Mouse (Mus musculus) CH12F3 (cell line): Measurements from ENCODE around the gene Dscaml1.

Source experiments
- in situ Hi-C: fragments of 300-500 bp; cut with MboI; formaldehyde crosslinking; loops from 2 replicates; pipeline ENCODE4 v1.14.3; 2020; ENCODE audit warnings: low sequenced_read_pairs

Gene Dscaml1

DNA sequence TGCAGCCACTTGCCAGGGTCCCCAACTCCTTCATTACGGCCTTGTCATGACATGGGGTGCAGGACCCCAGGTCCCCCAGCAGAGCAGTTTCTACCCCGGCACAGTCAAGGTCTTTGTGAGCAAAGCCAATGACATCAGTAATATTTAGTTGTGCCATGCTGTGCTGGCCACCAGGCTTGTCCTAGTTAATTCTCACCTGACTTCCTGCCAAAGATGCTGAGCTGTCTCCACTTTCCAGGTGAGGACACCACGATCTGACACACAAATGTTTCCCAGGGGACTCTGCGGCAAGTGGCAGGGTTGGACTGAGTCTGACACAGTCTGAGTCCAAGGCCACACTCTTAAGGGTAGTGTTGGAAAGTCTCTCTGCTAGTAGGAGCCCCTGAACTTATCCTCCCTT, at the start of gene Dscaml1:
Gene Dscaml1, plus strand, starts transcription at position 173 of the 400 bp plus-strand sequence.
- in situ Hi-C loops, result no loop called here

DNA sequence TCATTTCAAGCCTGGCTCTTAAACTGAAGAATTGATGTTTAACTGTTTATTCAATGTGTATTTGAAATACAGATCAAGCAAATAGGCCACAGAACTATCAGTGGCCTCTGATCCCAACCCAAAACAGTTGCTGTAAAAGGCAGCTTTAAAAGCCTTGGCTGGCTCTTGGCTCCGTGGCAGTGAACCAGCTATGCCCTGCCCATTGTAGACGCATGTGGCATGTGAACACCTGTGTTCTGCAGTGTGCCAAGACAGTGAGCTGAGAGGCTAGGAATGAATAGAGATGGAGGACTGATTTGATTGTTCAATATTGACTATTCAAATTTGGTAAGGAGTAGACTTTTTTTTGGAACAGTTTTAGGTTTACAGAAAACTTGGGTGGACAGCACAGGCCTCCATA, 49.5 kb upstream of the Dscaml1 start:
- in situ Hi-C loops, result no loop called here

DNA sequence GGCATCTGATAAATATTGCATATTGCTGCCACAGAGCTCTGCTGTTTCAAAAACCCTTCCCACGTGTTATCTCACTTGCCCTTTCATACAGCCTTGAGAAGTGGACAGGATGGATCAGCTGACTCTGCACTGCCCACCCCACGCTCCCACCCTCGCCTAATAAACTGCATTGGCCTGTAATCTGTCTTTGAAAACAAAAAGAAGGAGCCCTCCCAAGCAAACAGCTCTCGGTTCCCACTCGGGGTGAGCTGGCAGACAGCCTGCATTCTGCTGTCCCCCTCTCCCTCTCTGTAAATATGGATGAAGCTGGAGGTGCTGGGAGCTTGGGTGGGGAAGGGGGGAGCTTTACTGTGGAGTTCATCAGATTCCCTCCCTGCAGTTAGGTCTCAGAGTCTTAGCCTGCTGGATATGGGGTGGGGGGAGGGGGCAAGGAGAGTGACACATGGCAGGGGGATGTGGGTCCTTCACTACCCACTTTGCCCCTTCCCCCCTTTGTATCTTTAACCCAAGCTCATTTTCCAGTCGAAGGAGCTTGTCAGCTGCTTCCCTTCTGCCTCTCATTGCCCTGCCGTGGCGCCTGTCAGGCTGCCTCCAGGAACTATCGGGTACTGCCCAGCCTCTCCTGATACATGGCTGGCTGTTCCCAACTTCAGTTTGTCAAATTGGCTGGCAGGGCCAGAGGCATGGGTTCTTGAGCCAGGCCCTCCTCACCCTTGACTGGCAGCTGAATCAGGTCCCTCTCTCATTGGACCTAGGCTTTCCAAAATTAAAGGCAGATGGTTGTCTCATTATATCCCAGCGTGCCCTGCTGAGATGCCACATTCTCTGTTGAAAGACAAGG, 45.8 kb upstream of the Dscaml1 start:
- in situ Hi-C loops, result loop anchor here (10.0 kb wide), 1 partner anchor 76 kb away; no protein-coding TSS in a partner anchor

DNA sequence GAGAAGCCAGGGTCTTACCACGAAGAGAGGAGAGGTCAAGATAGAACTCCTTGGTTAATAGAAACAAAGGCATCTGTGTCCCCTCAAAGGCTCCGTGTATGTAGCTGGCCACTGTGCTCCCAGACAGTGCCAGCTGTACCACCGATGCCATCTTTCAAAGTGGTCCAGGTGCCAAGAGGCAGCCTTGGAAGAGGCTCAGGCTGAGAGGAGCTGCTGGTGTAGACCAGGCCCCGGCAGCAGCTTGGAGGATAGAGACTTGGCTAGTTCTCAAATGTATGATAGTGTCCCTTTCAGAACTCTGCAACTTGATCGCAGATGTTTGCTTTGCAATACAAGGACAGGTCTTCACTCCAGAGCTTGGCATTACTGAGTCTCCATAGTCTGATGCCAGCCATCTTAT, 44.1 kb upstream of the Dscaml1 start:
- in situ Hi-C loops, result loop anchor here (10.0 kb wide), 1 partner anchor 78 kb away; no protein-coding TSS in a partner anchor

DNA sequence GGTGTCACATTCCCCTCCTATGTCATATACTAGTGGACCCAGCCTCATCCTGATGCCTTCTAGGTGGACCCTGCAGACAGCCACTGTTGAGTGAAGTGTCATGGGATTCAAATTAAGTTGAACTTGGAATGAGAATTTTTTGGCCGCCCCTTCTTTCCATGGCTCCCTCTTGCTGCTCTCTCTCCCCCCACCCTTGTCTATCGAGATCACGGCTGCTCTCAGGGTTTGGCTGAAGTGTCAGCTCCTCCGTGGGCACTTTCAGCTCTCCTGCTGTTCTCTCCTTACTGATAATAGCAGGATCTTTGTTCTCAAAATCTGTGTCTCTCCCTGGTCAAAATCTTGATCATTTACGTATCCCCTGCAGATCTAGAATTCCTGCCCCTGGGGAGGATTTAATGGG, 43.6 kb upstream of the Dscaml1 start:
- in situ Hi-C loops, result loop anchor here (10.0 kb wide), 1 partner anchor 78 kb away; no protein-coding TSS in a partner anchor

DNA sequence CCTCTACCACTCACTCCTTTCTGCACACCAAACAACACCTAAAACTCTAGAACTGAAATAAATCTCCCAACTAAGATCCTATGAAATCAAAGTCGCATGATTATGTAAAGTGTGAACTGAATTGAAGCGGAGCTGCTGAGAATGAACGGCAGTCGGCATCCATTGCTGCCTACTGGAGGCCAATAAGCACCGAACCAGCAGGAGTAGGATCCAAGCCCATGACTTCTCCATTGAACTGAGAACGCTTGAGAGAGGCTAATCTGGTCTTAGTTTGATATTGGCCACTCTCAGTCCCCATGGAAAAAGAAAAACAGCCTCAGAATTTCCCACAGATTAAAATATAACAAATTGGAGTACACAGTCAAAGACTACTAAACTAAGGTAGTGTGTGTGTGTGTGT, 42.5 kb upstream of the Dscaml1 start:
- in situ Hi-C loops, result loop anchor here (10.0 kb wide), 1 partner anchor 79 kb away; no protein-coding TSS in a partner anchor

DNA sequence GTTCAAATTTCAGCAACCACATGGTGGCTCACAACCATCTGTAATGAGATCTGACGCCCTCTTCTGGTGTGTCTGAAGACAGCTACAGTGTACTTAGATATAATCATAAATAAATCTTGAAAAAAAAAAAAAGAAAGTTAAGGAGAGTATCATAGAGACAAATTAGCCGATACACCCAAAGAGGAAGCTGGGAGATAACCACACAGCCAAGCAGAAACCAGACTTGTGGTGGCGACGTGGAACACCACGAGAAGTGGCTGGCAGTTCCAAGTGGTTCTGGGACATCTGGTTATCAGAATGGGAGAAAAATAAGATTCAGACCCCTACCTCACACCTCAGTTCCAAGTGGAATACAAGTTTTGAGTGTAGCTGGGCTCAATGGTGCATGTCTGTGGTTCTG, 39.7 kb upstream of the Dscaml1 start:
- in situ Hi-C loops, result loop anchor here (5.0 to 10.0 kb wide), 2 partner anchors 82 to 164 kb away; no protein-coding TSS in a partner anchor

DNA sequence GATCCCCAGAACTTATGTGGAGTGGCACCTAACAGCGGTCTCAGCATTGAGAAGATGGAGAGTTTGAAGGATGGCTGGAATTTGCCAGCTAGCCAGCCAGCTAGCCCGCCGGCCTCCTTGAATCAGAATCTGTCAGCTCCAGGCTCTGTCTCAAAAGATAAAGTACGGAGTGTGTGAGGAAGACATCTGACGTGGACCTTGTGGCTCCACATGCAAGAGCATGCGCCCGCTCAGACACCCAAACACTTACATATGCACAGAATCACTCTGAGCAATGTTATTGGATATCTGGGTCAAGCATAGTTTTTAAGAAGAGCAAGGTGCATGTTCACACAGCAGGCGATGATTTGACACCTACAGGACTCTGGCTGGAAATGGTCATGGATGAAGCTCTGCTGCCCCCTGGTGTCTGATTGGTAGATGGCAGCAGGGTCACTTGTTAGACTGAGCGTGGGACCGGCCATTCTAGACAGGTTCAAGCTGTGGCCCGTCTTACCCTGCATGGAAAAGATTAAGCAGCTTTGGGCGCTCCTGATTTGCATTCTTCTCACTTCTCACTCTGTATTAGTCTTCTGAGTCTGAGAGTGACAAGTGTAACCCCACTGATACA, 37.9 kb upstream of the Dscaml1 start:
- in situ Hi-C loops, result loop anchor here (5.0 to 10.0 kb wide), 2 partner anchors 84 to 166 kb away; no protein-coding TSS in a partner anchor

DNA sequence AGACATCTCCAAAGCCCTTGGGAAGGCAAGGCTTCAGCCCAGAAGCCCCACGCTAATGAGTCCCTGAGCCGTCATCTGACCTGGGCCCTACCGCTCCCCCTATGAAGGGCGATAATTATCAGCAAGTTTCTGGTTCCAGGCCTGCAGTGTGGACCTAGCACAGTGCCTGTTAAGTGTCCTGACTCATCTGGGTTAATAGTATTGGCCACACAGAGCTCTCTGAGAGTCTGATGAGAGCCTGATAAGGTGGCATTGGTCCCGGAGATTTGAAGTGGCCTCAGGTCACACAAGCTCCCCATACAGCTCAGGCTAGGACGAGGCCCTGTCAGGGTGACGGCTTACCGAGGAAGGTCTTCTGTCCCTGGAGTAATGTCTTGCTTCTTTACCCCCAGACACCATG, 36.8 kb upstream of the Dscaml1 start:
- in situ Hi-C loops, result loop anchor here (5.0 to 10.0 kb wide), 2 partner anchors 85 to 167 kb away; no protein-coding TSS in a partner anchor

DNA sequence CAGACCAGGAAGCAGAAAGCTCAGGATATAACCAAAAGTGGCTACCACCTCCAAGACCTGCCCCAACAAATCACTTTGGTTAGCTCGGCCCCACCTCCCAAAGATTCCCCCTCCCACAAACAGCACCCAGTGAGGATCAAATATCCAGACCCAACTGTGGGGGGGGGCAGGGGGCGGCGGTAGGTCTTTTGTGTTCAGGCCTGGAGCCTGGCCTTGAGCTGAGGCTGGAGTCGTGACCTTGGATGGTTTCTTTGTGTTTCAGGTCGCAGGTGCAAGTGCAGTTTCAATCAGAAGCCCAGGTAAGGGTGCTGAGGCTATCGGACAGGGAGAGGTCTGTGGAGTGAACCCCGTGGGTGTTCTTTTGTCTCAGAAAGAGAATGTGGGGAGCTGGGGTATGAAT, 35.1 kb upstream of the Dscaml1 start:
- in situ Hi-C loops, result no loop called here

DNA sequence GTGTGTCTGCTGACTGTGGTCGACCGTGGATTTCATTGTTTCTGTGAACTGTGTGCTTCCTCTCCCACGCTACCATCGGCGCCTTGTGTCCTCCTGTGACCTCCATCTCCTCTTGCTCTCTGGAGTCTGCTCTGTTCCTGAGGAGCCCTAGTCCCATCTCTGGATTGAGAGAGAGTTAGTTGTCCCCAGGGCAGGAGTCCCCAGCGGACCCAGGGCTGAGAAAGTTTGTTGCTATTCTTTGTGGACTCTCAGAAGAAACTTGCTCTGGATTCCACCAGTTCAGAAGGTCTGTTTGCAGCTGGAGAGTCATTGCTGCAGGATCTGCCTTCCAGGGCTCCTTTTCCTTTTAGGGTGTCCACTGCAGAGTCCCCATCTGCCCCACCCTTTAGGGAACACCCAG, 31.2 kb upstream of the Dscaml1 start:
- in situ Hi-C loops, result no loop called here

DNA sequence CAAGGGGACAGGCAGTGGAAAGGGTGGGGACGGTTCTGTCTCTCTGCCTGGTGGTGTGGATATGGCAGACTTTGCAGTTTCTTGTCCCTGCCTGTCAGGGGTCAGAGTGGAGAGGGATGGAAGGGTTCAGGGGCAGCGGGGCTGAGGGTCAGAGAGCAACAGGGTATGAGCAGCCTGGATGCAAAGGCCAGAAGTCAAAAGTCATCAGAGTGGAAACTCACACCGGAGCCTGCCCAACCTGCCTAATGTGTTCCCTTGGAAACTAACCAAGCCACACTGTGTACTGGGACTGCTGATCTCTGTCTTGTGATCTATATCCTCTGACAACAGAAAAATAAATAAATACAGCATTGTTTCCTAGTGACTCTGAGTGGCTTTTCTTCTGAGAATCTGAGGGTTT, 30.6 kb upstream of the Dscaml1 start:
- in situ Hi-C loops, result no loop called here

DNA sequence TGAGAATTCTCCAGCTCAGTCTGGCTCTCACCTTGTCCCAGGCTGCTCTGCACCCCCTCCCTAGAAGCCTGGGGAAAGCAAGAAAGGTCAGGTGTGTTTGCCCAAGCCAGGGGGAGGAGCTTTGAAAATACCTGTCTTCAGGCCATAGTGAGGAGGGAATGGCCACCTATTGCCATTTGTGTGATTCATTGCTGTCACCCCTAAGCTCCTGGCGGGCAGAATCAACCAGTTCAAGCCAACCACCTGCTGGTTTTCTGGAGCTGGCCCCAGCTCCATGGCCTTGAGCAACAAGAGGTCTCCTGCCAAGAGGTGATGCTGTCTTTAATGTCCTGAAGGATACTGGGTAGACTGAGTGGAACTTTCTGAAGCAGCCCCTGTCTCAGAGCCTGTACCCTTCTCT, 28.1 kb upstream of the Dscaml1 start:
- in situ Hi-C loops, result no loop called here

DNA sequence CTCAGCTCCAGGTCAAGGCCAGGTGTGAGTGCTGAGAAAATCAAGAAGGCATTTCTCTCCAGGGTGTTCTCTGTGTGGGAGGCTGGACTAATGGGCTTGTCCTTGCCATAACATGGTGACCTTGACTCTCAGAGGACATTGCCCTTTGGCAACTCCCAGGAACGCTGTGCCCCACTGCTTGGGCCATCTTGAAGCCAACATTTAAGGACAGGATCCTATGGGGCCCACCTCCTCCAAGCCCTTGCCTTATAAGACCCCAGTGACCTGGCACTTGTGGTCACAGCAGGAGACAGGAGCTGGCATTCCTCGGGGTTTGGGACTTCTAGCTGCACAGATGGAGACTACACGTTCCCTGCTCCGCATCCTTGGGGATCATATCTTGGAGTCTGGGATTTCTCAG, 27.0 kb upstream of the Dscaml1 start, which contains the start of gene Fxyd2:
Gene Fxyd2, plus strand, starts transcription at position 236 of the 400 bp plus-strand sequence.
- in situ Hi-C loops, result no loop called here

DNA sequence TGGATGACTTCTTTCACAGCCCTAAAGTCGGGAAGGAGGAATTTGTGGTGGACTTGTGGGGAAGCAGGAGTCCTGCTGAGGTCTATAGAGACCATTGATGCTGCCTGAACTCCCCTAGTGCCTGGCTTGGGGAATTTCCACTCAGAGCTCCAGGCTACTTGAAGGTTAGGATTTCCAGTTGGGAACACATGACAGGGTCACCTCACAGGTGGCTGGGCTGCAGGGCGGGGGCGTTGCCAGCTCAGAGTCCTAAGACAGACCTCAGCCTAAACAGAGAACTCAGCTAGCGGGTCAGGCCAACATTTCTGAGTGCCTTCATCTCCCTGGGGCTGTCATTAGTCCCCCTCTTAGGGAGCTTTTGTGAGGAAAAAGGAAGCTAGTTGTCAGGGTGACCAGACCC, 24.6 kb upstream of the Dscaml1 start:
- in situ Hi-C loops, result no loop called here

DNA sequence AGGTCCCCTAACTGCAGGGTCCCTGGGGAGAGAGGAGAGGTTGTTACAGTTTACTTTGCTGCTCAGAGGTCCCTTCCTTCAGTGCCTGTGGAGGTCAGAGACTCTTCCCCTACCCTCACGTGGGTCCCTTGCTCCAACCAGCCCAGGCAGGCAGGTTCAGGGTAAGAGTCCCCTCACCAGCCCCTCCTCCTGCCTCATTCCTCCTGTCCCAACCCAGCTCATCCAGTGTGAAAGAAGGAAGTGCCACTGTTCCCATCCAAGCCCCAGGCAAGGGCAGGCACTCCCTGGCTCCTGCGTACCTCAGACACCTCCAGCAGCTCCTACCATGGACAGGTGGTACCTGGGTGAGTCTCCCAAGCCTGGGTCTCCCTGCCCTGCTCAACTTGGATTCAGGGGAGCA, 23.5 kb upstream of the Dscaml1 start:
- in situ Hi-C loops, result no loop called here

DNA sequence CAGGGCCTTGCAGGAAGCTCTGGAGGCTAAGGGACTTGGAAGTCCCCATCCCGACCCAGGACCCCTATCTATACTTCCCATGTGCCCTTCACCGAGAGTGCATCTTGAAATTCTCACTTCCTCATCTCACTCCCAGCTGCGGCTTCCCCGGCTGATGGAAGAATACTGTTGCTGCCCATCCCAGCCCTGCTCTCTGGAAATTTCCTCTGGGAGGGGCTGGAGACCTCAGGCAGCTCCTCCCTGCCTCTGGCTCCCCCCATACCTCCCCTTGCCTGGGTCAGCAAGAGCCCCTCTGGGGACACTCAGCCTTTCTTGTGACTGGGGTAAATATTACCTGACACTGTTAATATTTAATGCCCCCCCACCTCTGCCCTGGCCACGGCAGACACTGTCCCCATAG, 20.7 kb upstream of the Dscaml1 start:
- in situ Hi-C loops, result no loop called here

DNA sequence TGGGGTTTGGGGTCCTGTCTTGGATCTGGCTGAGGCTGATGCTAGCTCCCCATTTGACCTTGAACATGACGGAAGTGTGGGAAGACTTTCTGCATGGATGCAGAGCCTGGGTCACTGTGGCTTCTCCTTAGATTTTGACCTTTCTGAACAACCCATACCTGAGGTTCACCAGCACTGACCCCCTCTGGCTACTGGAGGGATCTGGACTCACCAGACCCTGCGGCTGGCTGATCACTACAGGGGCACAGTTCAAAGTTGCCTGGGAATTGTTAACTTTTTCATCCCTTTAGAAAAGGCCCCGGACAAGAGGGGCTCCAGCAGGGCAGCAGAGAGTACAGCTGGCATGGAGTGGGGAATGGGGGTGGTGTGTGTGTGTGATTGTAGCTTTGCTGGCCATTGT, 19.6 kb upstream of the Dscaml1 start:
- in situ Hi-C loops, result no loop called here

DNA sequence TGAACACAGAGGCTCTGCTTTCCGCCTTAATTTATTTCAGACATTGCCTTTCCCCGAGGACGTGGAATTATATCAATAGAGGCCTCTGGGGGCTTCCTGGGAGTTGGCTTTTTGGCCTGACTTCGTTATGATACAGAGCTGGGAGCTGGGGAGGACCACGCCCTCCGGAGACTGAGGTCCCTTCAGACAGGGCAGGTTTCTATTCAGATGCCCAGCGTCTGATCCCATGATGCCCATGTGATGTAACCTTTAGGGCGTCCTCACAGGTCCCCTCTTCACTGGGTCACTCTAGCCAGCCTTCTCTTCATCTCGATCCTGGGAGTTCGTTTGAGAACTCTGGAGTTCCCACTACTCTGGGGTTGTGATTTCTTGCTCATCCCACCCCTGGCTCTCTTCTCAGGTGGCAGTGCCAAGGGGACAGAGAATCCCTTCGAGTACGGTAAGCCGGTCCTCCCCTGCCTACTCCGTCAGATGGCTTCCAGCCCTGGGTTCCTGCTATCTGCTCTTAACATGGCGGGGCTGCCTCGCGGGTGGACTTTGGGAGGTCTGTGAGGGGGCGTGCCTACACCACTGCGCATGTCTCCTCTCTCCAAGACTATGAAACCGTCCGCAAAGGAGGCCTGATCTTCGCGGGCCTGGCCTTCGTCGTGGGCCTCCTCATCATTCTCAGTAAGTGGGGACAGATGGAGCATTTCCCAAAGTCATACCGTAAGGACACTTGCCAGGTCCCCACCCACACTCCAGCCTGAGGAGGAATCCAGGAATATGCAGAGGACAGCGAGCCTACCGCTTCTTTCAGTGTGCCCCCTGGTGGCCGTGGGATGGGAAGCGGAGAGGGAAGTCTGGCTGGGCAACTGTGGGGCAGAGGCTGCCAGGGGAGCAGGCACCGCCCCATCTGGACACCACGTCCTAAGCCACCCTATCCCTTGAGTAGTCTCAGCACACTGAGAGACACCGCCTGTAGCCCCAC, 18.4 kb upstream of the Dscaml1 start:
- in situ Hi-C loops, result no loop called here

DNA sequence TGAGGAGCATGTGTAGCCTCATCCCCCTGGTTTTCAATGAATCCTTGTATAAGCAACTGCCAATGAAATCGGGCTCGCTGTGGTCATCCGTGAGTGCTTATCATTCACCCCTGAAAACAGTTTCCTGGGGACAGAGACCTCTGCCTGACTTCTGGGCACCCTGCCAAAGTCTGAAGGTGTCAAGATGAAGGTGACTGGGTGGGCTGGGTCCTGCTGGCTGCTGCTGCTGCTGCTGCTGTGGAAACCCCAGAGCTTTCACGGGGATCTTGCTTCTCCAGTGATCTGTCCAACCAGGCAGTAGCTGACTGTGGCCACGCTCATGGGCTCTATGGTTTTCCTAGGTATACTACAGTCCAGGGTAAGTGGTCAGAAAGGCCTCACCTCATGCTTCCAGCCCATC, 16.2 kb upstream of the Dscaml1 start:
- in situ Hi-C loops, result loop anchor here (5.0 to 10.0 kb wide), 2 partner anchors 115 to 342 kb away; no protein-coding TSS in a partner anchor

DNA sequence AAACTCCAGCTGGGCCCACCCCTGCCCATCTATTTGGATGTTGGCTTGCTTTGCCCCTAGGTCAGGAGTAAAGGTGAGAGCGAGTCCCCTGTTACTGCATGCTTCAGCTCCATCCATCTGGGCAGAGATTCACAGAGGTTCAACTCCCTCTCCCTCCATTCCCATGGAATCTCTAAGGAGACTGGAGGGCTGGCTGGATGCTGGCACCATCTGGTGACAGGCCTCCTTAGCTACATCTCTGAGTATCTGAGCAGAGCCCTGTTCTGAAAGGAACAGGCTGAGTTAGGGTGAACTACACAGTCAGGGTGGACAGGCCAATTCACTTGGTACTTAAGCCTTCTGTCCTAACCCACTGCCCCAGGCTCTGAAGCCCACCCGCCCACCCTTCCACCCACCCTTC, 15.8 kb upstream of the Dscaml1 start:
- in situ Hi-C loops, result loop anchor here (5.0 to 10.0 kb wide), 2 partner anchors 114 to 342 kb away; no protein-coding TSS in a partner anchor
